Mouse (Mus musculus) heart, embryonic 16.5 days (tissue): ENCODE data around the gene N4bp1. TPM values are rescaled to one million over a fixed set of nuclear protein-coding genes. Genes with fewer than 3 reads are reported as not detected.

ENCODE experiments used
- ATAC-seq: fragments of 200-750 bp; cut with Nextera tagmentation; replicated peaks from 2 replicates; pipeline ENCODE4 v1.8.0; 2017; ENCODE audit warnings: moderate number of reproducible peaks; ENCODE audit not compliant: insufficient read depth, low FRiP score; ENCODE audit errors: extremely low read depth
- H3K27ac ChIP-seq: fragments of 300-500 bp; sonication (generic); 2 replicates; pipeline ENCODE4 v1.5.1; 2014; ENCODE audit warnings: mild to moderate bottlenecking, low read length, control low read depth, moderate library complexity
- H3K27me3 ChIP-seq: fragments of 300-500 bp; sonication (generic); 2 replicates; pipeline ENCODE4 v1.6.1; 2014; ENCODE audit warnings: low read length, mixed read lengths; ENCODE audit not compliant: control insufficient read depth, insufficient read depth
- H3K36me3 ChIP-seq: fragments of 300-500 bp; sonication (generic); 2 replicates; pipeline ENCODE4 v1.6.1; 2014; ENCODE audit not compliant: control insufficient read depth, insufficient read depth
- H3K4me1 ChIP-seq: fragments of 300-500 bp; sonication (generic); 2 replicates; pipeline ENCODE4 v1.6.1; 2014; ENCODE audit warnings: low read length, mixed read lengths; ENCODE audit not compliant: control insufficient read depth, insufficient read depth
- H3K4me2 ChIP-seq: fragments of 300-500 bp; sonication (generic); 2 replicates; pipeline ENCODE4 v1.6.1; 2014; ENCODE audit warnings: low read depth, mild to moderate bottlenecking, control low read depth, low read length
- H3K4me3 ChIP-seq: fragments of 300-500 bp; sonication (generic); 2 replicates; pipeline ENCODE4 v1.5.1; 2014; ENCODE audit warnings: mild to moderate bottlenecking, control low read depth, low read length
- H3K9ac ChIP-seq: fragments of 300-500 bp; sonication (generic); 2 replicates; pipeline ENCODE4 v1.6.1; 2014; ENCODE audit warnings: low read length, control low read depth
- H3K9me3 ChIP-seq: fragments of 300-500 bp; sonication (generic); replicated peaks from 2 replicates; pipeline ENCODE4 v1.6.1; 2016; ENCODE audit warnings: low read length; ENCODE audit not compliant: control insufficient read depth
- WGBS: fragments of 180-500 bp; shearing (Covaris S2); extraction: QIAGEN DNeasy Blood & Tissue Kit; methylation state at CpG from one replicate; pipeline ENCODE4 v1.1.7; 2014; 5-methylcytosine and 5-hydroxymethylcytosine counted together
- polyA plus RNA-seq: library from polyadenylated mRNA; unstranded; fragments of >200 nt; fragmentation: Nextera tagmentation; extraction: Ambion mirVana; gene quantifications from 2 replicates; pipeline ENCODE4 v1.2.1, GENCODE M21; 2015

The N4bp1 gene
- polyA plus RNA-seq, 1 experiment from 2014 or later, result 5.8 TPM

- no peak for ATAC-seq
- Histone ChIP-seq H3K36me3 (no peaks in the 10 kb centered on the region), H3K4me3 (no peak overlapping the region), H3K27me3 (no peaks in the 10 kb centered on the region), H3K27ac (no peak overlapping the region), H3K4me2 (no peak overlapping the region), H3K4me1 (no peaks in the 10 kb centered on the region), H3K9me3 (no peaks in the 10 kb centered on the region), H3K9ac (no peak overlapping the region)
- 74% methylated on average over 15 of the region's 15 CpGs for WGBS
Measured at GRCm38 (mm10) chr8:86808990-86809960, 75.8 kb downstream of the N4bp1 start.

GRCm38 (mm10) chr8:86808239-86808638 lies 76.8 kb downstream of the N4bp1 start:
- Histone ChIP-seq H3K4me2 (no peak overlapping the region), H3K27me3 (no peaks in the 10 kb centered on the region), H3K9me3 (no peaks in the 10 kb centered on the region), H3K9ac (no peak overlapping the region), H3K36me3 (no peaks in the 10 kb centered on the region), H3K27ac (no peak overlapping the region), H3K4me1 (no peaks in the 10 kb centered on the region), H3K4me3 (no peak overlapping the region)
- WGBS, result 58% methylated on average over 5 of the region's 5 CpGs
- ATAC-seq, result no peak

- no peaks in the 10 kb centered on the region for H3K27me3 ChIP-seq
- no peak overlapping the region for H3K4me3 ChIP-seq
- H3K9ac ChIP-seq, result no peak overlapping the region
- no peak overlapping the region for H3K4me2 ChIP-seq
- H3K36me3 ChIP-seq, result no peaks in the 10 kb centered on the region
- no peaks in the 10 kb centered on the region for H3K4me1 ChIP-seq
- 24% methylated on average over 6 of the region's 6 CpGs for WGBS
- H3K27ac ChIP-seq, result peak overlapping the region; percentile 44
- no peaks in the 10 kb centered on the region for H3K9me3 ChIP-seq
- ATAC-seq, result no peak
Measured at GRCm38 (mm10) chr8:86801988-86802387, 83.1 kb downstream of the N4bp1 start.

GRCm38 (mm10) chr8:86800966-86801365 lies 84.1 kb downstream of the N4bp1 start:
- Histone ChIP-seq H3K4me1 (no peaks in the 10 kb centered on the region), H3K4me3 (no peak overlapping the region), H3K27me3 (no peaks in the 10 kb centered on the region), H3K4me2 (no peak overlapping the region), H3K36me3 (no peaks in the 10 kb centered on the region), H3K9me3 (no peaks in the 10 kb centered on the region), H3K27ac (no peak overlapping the region), H3K9ac (no peak overlapping the region)
- ATAC-seq, result no peak; the same call in 1 of the 2 replicates
- 40% methylated on average over 4 of the region's 4 CpGs for WGBS

GRCm38 (mm10) chr8:86798141-86798540 lies 86.9 kb downstream of the N4bp1 start:
- H3K27me3 ChIP-seq, result no peaks in the 10 kb centered on the region
- WGBS, result 70% methylated on average over 6 of the region's 6 CpGs
- no peak overlapping the region for H3K4me3 ChIP-seq
- no peaks in the 10 kb centered on the region for H3K36me3 ChIP-seq
- no peak overlapping the region for H3K9ac ChIP-seq
- no peak overlapping the region for H3K4me2 ChIP-seq
- ATAC-seq, result no peak
- H3K9me3 ChIP-seq, result no peaks in the 10 kb centered on the region
- no peak overlapping the region for H3K27ac ChIP-seq
- H3K4me1 ChIP-seq, result no peaks in the 10 kb centered on the region

- Histone ChIP-seq H3K27ac (no peak overlapping the region), H3K4me2 (no peak overlapping the region), H3K9me3 (no peaks in the 10 kb centered on the region), H3K4me1 (no peaks in the 10 kb centered on the region), H3K36me3 (no peaks in the 10 kb centered on the region), H3K27me3 (no peaks in the 10 kb centered on the region), H3K9ac (no peak overlapping the region), H3K4me3 (no peak overlapping the region)
- 70% methylated on average over 2 of the region's 2 CpGs for WGBS
- no peak for ATAC-seq
Measured at GRCm38 (mm10) chr8:86797705-86798104, 87.4 kb downstream of the N4bp1 start.

- H3K4me2 ChIP-seq, result no peak overlapping the region
- no peak overlapping the region for H3K4me3 ChIP-seq
- H3K9ac ChIP-seq, result no peak overlapping the region
- H3K4me1 ChIP-seq, result no peaks in the 10 kb centered on the region
- no peaks in the 10 kb centered on the region for H3K27me3 ChIP-seq
- H3K27ac ChIP-seq, result no peak overlapping the region
- H3K9me3 ChIP-seq, result no peaks in the 10 kb centered on the region
- 32% methylated on average over 6 of the region's 6 CpGs for WGBS
- no peak for ATAC-seq
- no peaks in the 10 kb centered on the region for H3K36me3 ChIP-seq
Measured at GRCm38 (mm10) chr8:86794716-86795115, 90.3 kb downstream of the N4bp1 start.

- Histone ChIP-seq H3K9ac (no peak overlapping the region), H3K36me3 (no peaks in the 10 kb centered on the region), H3K27me3 (no peaks in the 10 kb centered on the region), H3K9me3 (no peaks in the 10 kb centered on the region), H3K4me1 (0 out of 2 replicates have a peak, but pooled peaks cover 5% of the 10 kb centered on the region), H3K4me3 (no peak overlapping the region), H3K27ac (no peak overlapping the region), H3K4me2 (no peak overlapping the region)
- no peak for ATAC-seq
- 88% methylated on average over 6 of the region's 6 CpGs for WGBS
Measured at GRCm38 (mm10) chr8:86791542-86791941, 93.5 kb downstream of the N4bp1 start.

- 50% methylated on average over 1 of the region's 1 CpGs for WGBS
- no peak overlapping the region for H3K4me3 ChIP-seq
- no peak overlapping the region for H3K9ac ChIP-seq
- H3K27ac ChIP-seq, result no peak overlapping the region
- 0 out of 2 replicates have a peak, but pooled peaks cover 5% of the 10 kb centered on the region for H3K4me1 ChIP-seq
- no peak overlapping the region for H3K4me2 ChIP-seq
- no peaks in the 10 kb centered on the region for H3K36me3 ChIP-seq
- no peaks in the 10 kb centered on the region for H3K27me3 ChIP-seq
- no peaks in the 10 kb centered on the region for H3K9me3 ChIP-seq
- no peak for ATAC-seq
Measured at GRCm38 (mm10) chr8:86789576-86789975, 95.5 kb downstream of the N4bp1 start.
